Mouse (Mus musculus) embryonic fibroblast, embryonic 13.5 days (primary cell): Measurements from ENCODE around the gene Fbxl18.

Experiments
- CTCF ChIP-seq: IDR thresholded peaks from 2 replicates; pipeline ENCODE4 v1.5.1; 2011; ENCODE audit warnings: mild to moderate bottlenecking, control low read depth, low read length, moderate library complexity, borderline replicate concordance; ENCODE audit not compliant: insufficient read depth
- POLR2A ChIP-seq: IDR thresholded peaks from 2 replicates; pipeline ENCODE4 v1.6.1; 2011; ENCODE audit warnings: low read depth, mild to moderate bottlenecking, control low read depth, low read length, moderate library complexity

DNA sequence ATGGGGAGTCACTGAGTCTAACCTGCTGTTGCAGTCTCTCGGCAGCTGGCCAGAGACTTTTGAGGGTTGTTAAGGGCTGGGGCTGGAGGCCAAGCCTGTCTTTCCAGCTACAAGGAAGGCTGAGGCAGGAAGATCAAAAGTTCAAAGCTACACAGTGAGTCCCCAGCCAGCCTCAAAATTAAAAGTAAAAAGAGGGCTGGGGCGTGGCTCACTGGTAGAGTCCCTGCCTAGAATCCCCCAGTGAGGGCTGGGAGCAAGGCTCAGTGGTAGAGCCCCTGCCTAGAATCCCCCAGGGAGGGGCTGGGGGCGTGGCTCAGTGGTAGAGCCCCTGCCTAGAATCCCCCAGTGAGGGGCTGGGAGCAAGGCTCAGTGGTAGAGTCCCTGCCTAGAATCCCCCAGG, 28.6 kb upstream of the Fbxl18 start:
- TF ChIP-seq POLR2A (no peak), CTCF (no peak)
